Mouse (Mus musculus) right cerebral cortex, postnatal 36 days (tissue): ENCODE measurements at regions not wholly inside any gene's neighbourhood (a gene's known extent, or its start where the extent isn't known, plus 50 kb on each side); places are given as distances from the start of the nearest gene placed in this dataset.
A peak's percentile ranks its signal among the peaks of the same experiment; 100 is the strongest.

Experiments
- DNase-seq, 2 experiments: peaks; one replicate each; pipeline ENCODE4 v3.0.0; 2022; ENCODE audit warnings: low spot score in 2 of 2, mixed read lengths in 1 of 2

DNA sequence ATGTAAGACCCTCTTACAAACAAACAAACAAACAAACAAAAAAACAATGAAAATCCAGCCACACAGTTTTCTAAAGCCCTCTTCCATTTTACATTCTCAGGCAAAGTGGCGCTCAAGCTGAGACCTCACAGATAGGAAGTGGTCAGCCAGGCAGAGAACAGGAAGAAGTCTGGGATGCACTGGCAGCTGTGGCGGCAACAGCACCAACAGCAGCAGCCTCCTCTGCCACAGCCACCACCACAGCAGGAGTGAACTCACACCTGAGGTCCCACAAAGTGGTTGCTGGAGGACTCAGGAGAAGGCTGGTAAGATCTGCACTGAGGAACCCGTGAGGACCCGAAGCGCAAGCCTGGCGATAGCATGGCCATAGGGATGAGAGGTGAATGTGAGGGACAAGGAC is 156.3 kb downstream of the Grm4 start:
- no peak for DNase-seq

DNA sequence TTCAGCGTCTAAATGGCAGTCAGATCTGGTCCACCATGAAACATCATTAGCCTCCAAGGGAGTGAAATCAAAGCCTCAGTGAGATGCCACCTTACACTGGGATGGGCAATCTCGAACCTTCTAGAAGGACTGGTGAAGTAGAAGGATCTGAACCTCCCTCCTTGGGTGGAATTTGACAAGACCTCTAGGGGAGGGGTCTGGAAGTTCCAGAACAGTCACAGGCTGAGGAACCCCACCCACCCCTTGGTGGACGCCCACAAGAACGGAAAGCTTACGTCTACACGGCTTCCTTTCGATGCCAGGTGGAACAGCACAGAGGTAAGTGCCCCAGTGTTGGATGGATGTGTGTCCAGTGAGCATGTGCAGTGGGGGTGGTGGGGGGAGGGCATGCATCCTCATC is 156.9 kb downstream of the Grm4 start:
- DNase-seq = no peak

DNA sequence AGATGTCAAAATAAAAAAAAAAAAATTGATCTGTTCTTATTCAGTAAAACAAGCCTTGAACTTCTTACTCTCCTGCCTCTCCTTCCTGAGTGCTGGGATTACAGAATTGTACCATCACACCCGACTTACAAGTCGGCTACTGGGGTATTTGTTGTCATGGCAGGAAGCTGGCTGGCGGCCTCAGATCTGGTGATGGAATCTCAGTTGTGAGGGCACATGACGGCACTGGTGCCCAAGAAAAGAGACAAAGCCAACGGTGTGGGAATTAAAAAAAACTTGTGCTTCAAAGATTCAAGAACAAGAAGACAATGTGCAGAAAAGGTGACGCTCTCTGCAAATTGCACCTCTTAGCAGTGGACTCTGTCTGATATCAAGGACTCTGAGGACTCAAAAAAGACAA is 157.3 kb downstream of the Grm4 start:
- DNase-seq = no peak

DNA sequence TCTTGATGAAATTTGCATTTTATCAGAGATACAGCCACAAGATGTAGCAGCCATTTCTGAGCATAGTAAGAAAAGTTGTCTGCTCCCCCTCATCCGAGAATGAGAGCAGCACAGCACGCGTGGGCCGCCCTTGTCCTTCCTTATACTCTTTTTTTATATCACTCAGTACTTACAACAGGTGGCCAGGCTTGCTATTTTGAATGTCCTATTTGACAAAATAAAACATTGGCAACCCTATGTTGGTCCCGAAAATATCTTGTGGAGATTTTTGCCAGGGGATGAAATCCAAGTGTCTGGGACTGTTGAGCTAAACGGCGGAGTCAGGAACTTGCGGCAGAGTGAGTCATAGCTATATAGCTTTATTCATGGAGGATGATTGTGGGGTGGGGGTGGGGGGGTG is 158.0 kb upstream of the Lemd2 start:
- peak; percentile 61 to 84 for DNase-seq

DNA sequence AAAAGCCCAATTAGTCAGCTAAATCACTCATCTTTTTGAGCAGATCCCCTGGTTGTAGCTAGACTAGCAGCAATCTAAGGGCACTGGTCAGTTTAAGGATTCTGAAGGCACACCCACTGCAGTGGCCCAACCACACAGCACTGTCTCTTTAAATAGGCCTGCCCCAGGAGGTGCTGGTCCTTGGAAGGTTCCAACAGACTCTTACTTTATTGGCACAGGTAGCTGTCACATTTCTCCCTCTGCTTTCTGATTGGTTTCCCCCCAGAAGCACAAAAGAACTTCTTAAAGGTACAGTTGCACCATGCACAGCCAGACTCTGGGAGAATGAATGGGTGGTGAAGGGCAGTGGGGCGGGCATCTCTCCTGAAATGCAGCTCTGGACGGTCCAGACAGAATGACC is 157.1 kb upstream of the Lemd2 start:
- no peak for DNase-seq

DNA sequence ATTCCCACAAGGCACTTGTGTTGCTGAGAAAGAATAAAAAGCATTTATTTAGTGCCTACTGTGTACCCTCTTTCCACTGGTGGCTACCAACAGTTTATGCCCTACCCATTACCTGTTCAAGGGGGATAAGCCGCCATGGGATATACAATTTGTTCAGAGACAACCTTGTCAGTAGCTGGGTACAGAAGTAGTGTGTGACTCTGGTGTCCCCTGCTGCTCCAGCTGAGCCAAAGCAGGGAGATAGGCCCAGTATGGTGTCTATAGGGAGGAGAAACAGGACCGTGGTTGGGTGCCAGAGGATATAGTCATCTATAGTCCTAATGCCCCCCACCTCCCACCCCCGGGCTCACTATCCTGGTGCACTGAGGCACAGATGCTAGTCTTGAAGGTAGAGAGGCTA is 152.6 kb upstream of the Lemd2 start:
- DNase-seq = no peak

DNA sequence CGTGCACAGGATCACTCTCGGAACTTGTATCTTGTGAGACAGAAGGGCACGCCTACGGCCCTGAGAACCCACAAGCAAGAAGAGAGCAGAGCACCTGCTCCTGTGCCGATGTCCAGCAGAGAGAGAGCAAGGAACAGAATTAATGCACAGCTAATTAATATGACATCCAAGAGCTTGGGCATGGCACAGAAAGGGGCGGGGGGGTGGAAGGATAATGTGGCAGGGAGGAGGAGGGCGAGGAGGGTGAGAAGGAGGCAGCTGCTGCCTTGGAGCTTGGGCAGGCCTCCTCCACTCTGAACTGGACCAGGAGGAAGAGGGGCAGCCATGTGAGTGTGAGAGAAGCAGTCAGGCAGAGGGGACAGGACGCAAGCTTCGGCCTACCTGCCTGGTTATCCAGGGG is 151.4 kb upstream of the Lemd2 start:
- no peak for DNase-seq

DNA sequence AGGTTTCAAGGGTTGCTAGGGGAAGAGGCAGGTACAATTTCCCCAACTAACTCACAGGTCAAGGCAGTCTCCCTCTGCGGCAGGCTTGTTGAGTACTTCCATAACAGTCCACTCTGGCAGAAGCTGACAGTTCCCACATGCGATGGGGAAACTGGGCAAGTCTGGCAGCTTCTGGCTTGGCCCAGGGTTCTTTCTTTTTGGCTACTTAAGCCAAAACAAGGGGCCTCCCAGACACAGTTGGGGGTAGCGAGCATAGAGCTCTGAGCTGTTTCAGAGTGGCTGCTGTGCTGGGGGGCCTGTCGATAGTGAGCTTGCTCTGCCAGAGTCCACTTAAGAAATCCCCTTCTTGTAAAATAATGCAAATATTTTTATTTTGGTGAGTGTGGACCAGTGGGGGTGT is 150.8 kb upstream of the Lemd2 start:
- no peak for DNase-seq

DNA sequence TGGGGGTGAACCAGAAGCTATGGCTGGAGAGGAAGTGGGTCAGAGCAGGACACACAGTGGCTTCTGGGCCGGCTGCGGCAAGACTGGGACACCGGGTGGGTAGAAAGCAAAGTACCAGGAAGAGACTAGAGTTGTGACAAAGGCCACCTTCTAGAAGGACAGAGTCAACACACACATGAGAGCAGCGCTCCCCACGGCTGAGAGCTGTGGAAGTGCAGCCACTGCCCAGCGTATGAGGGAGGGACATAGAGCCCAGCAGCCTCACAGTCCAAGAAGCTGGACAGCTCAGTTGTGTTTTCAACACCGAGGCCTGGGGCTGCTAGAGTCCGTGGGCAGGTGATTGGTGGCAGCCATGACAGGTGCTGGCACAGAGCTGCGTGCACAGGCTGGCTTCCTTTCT is 145.6 kb upstream of the Lemd2 start:
- no peak for DNase-seq

DNA sequence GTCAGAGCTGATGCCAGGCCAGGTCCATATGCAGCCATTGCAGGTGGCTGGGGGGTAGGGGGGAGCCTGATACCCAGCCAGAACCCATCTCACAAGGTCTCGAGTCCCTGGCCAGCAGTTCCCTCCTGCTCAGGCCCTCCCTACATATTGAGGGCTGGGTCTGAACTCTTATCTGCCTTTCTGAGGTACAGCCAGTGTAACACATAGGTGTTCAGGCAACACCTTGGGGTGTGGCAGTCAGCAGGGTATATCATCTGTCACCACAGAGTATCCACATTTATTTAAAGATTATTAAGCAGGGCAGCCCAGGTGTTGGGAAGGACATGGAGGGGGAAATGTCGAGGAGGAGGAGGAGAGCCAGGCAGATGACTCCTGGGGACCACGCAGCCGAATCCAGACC is 145.2 kb upstream of the Lemd2 start:
- no peak for DNase-seq

DNA sequence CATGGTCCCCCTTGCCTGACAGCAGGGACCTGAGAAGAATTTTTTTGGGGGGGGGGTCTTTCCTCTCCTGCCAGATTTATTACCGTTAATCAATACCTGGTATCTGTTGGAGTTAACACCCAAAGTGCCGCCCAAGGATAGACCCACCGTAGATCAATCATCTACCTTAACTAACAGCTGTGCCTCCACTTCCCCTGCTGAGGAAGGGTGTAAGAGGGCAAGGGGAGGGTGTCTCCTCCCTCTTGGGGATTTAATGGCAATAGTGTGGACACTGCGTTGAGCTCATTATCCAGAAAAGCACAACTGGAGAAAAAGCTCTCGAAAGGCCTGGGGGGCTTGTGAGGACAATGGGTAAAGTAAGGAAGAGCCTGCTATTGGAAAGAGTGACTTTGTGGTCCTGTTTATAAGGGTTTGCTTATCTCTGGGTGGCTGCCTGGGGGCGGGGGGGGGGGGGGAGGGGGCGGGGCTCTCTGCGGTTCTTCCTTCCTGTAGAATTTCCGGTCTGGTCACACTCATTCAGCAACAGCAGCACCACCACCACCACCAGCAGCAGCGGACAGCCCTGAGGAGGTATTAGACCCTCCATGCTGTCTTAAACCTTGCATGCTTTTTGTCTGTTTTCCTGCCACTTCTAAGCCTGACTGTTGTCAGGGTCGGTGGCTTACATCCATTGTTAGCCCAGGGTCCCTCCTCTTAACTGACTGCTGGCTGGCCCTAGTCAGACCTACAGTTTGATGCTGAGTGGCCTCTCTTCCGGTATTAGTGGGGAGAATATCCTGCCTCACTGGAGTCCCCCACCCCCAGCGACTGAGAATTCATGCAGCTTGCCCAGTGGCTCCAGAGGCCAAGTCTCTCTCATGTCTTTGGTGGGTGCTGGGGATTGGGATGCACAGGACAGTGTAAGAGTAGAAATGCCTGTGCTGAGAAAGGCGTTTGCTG is 138.0 kb upstream of the Lemd2 start:
- no peak for DNase-seq

DNA sequence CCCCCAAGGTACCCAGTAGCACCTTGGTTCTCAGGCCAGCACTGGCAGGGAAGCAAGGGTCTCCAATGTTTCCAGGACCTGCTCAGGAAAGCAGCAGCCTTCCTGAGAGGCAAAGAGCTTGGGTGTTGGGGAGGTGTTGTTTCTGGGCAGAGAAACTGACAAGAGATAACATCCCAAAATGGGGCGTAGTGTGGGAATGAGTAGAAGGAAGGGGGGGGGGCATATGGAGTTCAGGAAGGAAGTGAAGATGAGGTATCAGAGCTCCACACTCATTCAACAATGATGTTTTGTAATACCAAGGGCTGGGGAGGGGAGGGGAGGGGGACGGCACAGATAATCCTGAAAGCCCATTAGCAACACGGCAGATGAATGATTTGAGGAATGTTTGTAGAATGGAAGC is 135.6 kb upstream of the Lemd2 start:
- no peak for DNase-seq

DNA sequence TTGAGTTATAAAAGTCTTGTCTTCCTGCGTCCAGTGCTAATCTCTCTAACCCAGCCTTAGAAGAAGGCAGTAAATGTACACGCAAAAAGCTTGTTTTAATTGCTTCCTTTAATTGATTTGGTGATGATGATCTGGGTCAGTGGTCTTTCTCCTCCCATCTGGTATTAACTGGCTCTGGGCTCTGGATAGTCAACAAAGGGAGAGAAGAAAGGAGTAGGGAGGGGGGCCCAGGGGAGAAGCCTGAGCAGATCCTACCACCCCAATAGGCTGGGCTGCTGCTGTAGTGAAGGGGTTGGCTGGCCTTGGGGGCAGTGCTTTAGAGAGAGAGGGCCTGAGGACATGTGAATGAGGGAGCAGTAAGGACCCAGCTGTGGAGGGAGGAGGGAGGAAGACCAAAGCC is 135.0 kb upstream of the Lemd2 start:
- no peak for DNase-seq

DNA sequence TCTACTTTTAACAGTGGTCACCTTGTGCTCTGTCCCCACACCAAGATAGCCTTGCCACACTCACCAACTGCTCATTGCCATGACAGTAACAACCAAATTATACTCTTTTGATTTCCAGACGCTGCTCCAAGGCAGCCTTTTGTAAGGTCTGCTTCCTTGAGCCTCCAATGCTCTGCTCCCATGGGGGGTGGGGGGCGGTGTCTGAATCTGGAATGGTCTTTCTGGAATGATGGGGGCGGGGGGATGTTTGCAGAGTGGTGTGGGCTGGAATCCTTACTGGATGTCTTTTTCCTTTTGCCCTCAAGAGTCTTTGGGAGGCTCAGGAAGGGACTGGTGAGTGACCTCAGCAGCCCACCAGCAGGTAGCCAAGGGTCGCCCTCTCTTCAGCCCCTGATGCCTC is 131.4 kb upstream of the Lemd2 start:
- DNase-seq = no peak

DNA sequence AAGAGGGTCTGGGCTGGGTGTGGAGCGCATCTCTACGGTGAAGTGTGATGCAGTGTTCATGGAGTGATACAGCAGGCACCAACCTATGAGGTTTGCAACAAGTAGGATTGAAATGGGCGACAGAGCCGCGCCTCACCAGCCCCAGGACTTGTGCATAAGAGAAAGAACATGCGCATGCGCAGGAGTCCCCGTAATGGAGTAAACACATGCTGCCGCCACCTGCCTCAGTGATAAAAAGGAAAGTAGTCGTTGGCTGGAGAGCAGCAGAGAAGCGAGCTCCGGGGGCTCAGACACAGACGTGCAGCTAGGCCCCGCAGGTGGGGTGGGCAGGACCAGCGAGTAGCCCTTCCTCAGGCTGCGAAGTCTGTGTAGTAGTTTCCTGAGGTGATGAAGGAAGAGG is 129.3 kb upstream of the Lemd2 start:
- DNase-seq = no peak

DNA sequence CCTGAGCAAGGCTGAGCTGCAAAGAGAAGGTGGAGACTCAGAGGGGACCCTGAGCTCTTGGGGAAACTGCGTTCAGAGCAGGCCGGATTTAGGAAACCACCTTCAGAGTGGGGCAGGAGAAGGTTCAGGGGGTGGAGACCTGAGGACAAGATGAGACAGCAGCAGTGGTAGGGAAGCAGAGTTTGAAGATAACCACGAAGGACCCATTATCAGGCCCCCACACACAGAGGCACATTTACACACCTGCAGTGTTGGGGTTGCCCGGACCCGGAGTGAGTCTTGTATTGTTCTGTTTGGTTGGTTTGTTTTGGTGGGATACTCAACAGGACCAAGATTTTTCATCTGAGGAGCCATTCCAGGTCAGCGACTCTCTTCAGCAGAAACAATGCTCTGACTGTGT is 128.9 kb upstream of the Lemd2 start:
- DNase-seq = no peak

DNA sequence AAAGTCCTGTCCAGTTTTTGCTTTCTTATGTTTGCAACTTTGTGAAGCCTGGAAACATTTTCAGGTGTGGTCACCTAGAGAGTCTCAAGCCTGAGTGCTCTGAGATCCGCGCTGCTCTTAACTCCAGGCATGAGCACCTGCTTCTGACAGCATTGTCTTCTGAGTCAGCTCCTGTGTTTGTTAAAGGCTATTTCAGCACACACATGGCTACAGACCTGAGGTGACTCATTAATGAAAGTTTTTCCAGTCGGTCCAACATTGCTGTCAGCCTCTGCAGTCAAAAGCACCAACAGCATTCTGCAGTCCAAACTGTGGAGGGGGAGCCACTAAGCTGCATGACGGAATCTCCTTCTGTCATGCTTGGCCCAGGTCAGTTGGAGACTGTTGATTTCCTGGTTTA is 127.8 kb upstream of the Lemd2 start:
- DNase-seq = no peak

DNA sequence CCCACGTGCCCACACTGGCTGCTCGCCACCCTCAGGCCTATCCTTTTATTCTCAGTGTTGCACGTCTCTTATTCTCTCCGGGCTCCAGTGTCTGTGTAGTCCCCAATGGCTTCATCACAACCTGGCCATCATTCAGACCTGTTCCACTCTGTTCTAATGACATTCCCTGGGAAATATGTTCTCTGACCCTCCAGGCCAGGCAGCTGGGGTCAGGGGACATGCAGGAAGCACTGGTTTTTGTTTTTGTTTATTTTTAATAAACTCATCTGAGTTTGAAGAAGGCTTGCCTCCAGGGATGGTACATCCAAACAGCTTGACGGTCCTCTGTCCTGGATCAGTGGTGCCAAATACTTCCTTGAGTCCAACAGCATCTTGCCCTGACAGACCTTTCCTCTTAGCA is 127.4 kb upstream of the Lemd2 start:
- DNase-seq = no peak

DNA sequence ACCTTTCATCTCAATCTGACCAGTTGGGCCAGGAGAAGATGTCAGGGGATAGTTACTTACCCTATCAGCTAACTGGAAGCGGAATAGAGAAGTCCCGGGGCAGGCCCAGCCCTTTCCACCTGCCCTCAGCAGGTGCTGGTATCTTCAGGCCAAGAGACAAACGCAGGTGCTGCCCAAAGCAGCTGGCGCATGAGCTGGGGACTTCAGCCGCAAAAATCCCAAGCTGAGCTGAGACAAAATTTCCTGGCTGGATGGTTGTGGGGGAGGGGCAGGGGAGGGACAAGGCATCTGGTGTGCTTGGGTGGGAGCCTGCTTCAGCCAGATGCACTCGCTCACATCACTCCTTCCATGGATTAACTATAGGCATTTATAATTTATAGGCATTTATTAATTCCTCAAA is 125.5 kb upstream of the Lemd2 start:
- DNase-seq = no peak

DNA sequence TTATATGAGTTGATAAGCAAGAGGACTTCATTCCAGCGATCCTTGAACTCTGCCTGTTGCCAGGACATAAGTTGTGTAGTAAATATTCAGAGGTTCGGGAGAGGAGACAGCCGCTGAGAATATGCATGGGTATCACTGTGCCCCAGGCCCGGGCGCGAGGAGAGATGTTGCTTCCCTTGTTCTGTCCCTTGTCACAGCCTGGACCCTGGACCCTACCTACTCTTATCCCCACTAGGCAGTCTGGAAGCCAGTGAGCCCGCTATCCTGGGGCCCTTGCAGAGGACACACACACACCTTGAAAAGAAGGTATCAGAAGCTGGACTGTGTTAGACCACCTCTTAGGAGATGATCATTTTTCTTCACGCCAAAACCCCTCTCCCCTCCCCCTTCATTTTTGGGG is 124.9 kb upstream of the Lemd2 start:
- no peak for DNase-seq

DNA sequence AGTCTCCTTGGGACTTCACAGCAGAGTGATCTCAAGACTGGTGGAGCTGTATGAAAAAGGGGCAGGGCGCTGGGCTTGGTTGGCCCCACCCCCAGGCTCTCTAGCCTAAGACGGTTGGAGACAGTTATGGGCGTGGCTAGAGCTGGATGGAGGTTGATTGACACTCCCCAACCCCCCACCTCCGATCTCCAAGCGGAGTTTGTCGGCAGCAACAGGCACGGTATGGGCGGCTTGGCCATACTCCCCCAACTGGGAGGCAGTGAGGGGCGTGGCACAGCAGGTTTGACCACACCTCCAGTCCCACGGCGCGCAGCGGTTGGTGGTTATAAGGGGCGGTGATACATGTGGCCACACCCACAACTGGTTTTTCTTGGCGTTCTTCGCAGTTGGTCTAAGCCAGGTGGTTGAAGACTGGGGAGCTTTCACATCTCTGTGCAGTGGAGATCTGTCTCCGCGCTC is 120.8 kb upstream of the Lemd2 start:
- no peak for DNase-seq

DNA sequence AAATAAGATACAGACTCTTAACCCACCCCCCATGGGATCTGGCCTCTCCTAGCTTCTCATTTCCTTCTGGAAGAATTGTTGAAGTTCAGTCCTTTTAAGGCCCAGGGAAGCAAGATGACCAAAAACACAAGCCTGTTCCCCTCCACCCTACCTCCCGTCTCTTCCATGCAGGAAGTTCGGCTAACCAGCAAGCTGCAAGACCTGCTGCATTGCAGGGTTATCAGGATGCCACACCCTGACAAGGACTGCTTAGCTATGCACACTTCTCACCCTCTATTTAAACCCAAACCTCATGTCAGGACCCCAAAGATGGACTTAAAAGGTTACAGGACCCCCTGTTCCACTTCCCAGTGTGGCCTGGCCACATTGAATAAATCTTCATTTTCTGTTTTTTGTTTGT is 119.2 kb upstream of the Lemd2 start:
- DNase-seq = no peak

DNA sequence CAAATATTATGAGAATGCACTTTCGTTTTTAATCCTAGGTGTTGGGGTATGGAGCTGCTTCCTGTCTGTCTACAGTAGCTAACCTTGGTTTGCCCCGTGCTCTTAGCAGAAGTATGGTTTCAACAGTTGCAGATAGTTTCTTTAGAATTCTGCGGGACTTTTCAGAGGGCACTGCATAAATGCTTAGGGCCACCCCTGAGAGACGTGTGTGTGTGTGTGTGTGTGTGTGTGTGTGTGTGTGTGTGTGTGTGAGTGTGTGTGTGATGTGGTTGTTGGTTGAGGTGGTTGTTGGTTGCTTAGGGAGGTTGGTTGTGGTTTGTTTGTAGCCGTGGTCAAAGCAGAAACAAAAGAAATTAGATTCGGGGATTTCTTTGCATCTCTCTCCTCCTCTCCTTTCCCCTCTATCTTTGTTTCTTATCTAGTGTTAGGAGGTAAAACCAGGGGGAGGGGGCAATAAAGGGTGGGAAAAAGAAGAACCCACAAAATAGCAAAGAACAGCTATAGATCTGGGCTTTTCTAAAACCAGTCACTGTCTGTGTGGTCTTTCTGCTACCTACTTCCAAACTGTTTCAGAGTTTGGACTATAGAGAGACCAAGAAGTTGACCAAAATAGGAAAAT is 118.7 kb upstream of the Lemd2 start:
- DNase-seq = no peak
